In the genomic region with DNA sequence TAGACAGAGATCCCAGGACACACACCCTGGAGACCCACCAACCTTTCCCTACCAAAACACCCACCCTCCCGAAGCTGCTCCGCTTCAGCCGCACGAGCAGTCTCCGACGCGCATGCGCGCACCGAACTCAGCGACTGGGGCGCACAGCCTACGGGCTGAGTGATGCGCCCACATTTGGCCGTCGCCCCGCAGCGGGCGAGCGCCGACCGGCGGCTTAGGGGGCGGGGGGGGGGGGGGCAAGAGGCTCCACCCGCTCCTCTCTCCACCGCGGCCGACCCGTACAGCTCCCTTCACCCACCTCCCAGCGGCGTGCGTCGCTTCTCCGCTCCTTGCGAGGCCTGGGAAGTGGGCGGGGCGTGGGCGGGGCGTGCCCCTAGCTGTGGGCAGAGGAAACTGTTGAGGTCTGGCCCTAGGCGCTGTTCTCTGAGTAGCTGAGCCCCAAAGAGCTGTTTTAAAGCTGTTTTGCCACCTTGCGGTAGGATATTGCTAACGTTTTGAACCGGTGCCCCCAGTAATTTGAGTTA, we compare ENCODE assay signal across 8 mouse cellular contexts. TPM values are rescaled to one million over a fixed set of nuclear protein-coding genes. Genes with fewer than 3 reads are reported as not detected.
DNase-seq lines count a peak whose midpoint lies in the region; ATAC-seq and TF ChIP-seq lines count a peak whose summit lies in the region.

A gene (minus strand): TSS at position 356 of the 524 bp plus-strand sequence.

- H3K79me2 ChIP-seq in liver, adult 2 months (ENCODE audit: control insufficient read depth, insufficient read depth, low read length) = no peaks in the 10 kb centered on the region
- H3K79me2 ChIP-seq in myocyte (ENCODE audit: control insufficient read depth, insufficient read depth) = no peaks in the 10 kb centered on the region

- no peak for TF ChIP-seq CTCF in bone marrow macrophage, adult 2 months (IDR thresholded peaks at IDR 0.05; ENCODE audit: low read depth, low read length)
- no peak for TF ChIP-seq CTCF in embryonic fibroblast, embryonic 13.5 days (IDR thresholded peaks at IDR 0.05; ENCODE audit: borderline replicate concordance, insufficient read depth, low read length)
- TF ChIP-seq CTCF in liver, adult 2 months (IDR thresholded peaks at IDR 0.05; ENCODE audit: low read depth, low read length) = peak; percentile 64

- no peaks in the 10 kb centered on the region for H3K27me3 ChIP-seq in heart, embryonic 11.5 days (ENCODE audit: control insufficient read depth, insufficient read depth, low read length)
- H3K27me3 ChIP-seq in kidney, embryonic 16.5 days (ENCODE audit: insufficient read depth, low read length) = no peaks in the 10 kb centered on the region
- no peaks in the 10 kb centered on the region for H3K27me3 ChIP-seq in liver, adult 2 months (ENCODE audit: control insufficient read depth, insufficient read depth, low read length)
- no peaks in the 10 kb centered on the region for H3K27me3 ChIP-seq in myocyte (ENCODE audit: control insufficient read depth, insufficient read depth, insufficient read length)
- no peaks in the 10 kb centered on the region for H3K27me3 ChIP-seq in splenic B cell, adult 2 months (ENCODE audit: control insufficient read depth, insufficient read depth, low read length, poor library complexity, severe bottlenecking)

- peaks cover 9% of the 10 kb centered on the region; the same call in 1 of the 2 replicates for H3K36me3 ChIP-seq in heart, embryonic 11.5 days (ENCODE audit: control insufficient read depth, insufficient read depth, low read length)
- peaks cover 30% of the 10 kb centered on the region for H3K36me3 ChIP-seq in kidney, embryonic 16.5 days (ENCODE audit: insufficient read depth, low read length)
- no peaks in the 10 kb centered on the region for H3K36me3 ChIP-seq in liver, adult 2 months (ENCODE audit: control insufficient read depth, insufficient read depth, low read length)
- H3K36me3 ChIP-seq in myocyte (ENCODE audit: control insufficient read depth, insufficient read depth) = no peaks in the 10 kb centered on the region
- no peaks in the 10 kb centered on the region for H3K36me3 ChIP-seq in splenic B cell, adult 2 months (ENCODE audit: control insufficient read depth, insufficient read depth, low read length, poor library complexity, severe bottlenecking)

- peaks cover 8% of the 10 kb centered on the region for H3K4me1 ChIP-seq in bone marrow macrophage, adult 2 months (ENCODE audit: control insufficient read depth, insufficient read depth, low read length)
- 0 out of 2 replicates have a peak, but pooled peaks cover 2% of the 10 kb centered on the region for H3K4me1 ChIP-seq in embryonic fibroblast, embryonic 13.5 days (ENCODE audit: control insufficient read depth, insufficient read depth, low read length)
- H3K4me1 ChIP-seq in heart, embryonic 11.5 days (ENCODE audit: control insufficient read depth, insufficient read depth, low read length) = no peaks in the 10 kb centered on the region; the same call in 1 of the 2 replicates
- peaks cover 13% of the 10 kb centered on the region for H3K4me1 ChIP-seq in kidney, embryonic 16.5 days (ENCODE audit: insufficient read depth, low read length)
- peaks cover 3% of the 10 kb centered on the region for H3K4me1 ChIP-seq in liver, adult 2 months (ENCODE audit: control insufficient read depth, insufficient read depth, low read length)

- peak; percentile 99 for ATAC-seq in heart, embryonic 11.5 days (replicated peaks; ENCODE audit: insufficient number of reproducible peaks, low FRiP score, low TSS enrichment)
- peak; percentile 99 for ATAC-seq in kidney, embryonic 16.5 days (ENCODE audit: low FRiP score, low TSS enrichment)

- no peak within 1 kb of the TSS for H3ac ChIP-seq in myocyte (ENCODE audit: control insufficient read depth, insufficient read length)

- peak; percentile 95 for DNase-seq in A20 (ENCODE audit: low read depth, low spot score)
- peak; percentile 89 for DNase-seq in liver, adult 2 months (ENCODE audit: extremely low read depth, low read depth, low spot score)
- DNase-seq in splenic B cell, adult 2 months (ENCODE audit: low read depth, low spot score) = peak; percentile 96

- peak; percentile 62 for TF ChIP-seq POLR2A in bone marrow macrophage, adult 2 months (IDR thresholded peaks at IDR 0.05; ENCODE audit: borderline replicate concordance, low read depth, low read length)
- peak; percentile 81 for TF ChIP-seq POLR2A in embryonic fibroblast, embryonic 13.5 days (IDR thresholded peaks at IDR 0.05; ENCODE audit: low read depth, low read length)
- peak; percentile 59; the same call in 1 of the 2 replicates for TF ChIP-seq POLR2A in liver, adult 2 months (IDR thresholded peaks at IDR 0.05; ENCODE audit: extremely low read depth, insufficient read depth, low read length)
- peak; percentile 69 for TF ChIP-seq POLR2A in myocyte (IDR thresholded peaks at IDR 0.05; ENCODE audit: insufficient read length, low read depth)

- under 1% methylated on average over 39 of the region's 43 CpGs for WGBS in heart, embryonic 11.5 days (ENCODE audit: insufficient replicate concordance)
- WGBS in kidney, embryonic 16.5 days = under 1% methylated on average over 34 of the region's 43 CpGs
- WGBS in liver, adult 2 months = under 1% methylated on average over 43 of the region's 43 CpGs

- H3K4me2 ChIP-seq in heart, embryonic 11.5 days = peak within 1 kb of the TSS; percentile 68
- H3K4me2 ChIP-seq in kidney, embryonic 16.5 days (replicated peaks; ENCODE audit: low read depth, low read length) = peak within 1 kb of the TSS; percentile 60
- peak within 1 kb of the TSS; percentile 81 for H3K4me2 ChIP-seq in myocyte (ENCODE audit: low read depth)

- H3K4me3 ChIP-seq in bone marrow macrophage, adult 2 months (ENCODE audit: insufficient read depth, low read length) = peak within 1 kb of the TSS; percentile 73
- H3K4me3 ChIP-seq in embryonic fibroblast, embryonic 13.5 days (ENCODE audit: insufficient read depth, low read length) = peak within 1 kb of the TSS; percentile 51
- H3K4me3 ChIP-seq in heart, embryonic 11.5 days (ENCODE audit: low read depth, low read length) = peak within 1 kb of the TSS; percentile 55
- H3K4me3 ChIP-seq in kidney, embryonic 16.5 days (ENCODE audit: low read length) = peak within 1 kb of the TSS; percentile 69
- H3K4me3 ChIP-seq in liver, adult 2 months (ENCODE audit: insufficient read depth, low read depth, low read length) = peak within 1 kb of the TSS; percentile 55
- peak within 1 kb of the TSS; percentile 28 for H3K4me3 ChIP-seq in myocyte

- no peaks in the 10 kb centered on the region for H3K9me3 ChIP-seq in heart, embryonic 11.5 days (replicated peaks; ENCODE audit: control insufficient read depth, low read length)
- H3K9me3 ChIP-seq in kidney, embryonic 16.5 days (ENCODE audit: low read length) = no peaks in the 10 kb centered on the region

- peak within 1 kb of the TSS; percentile 61 for H3K9ac ChIP-seq in heart, embryonic 11.5 days (ENCODE audit: low read depth, low read length)
- H3K9ac ChIP-seq in kidney, embryonic 16.5 days (replicated peaks; ENCODE audit: low read length) = peak within 1 kb of the TSS; percentile 74
- peak within 1 kb of the TSS; percentile 53 for H3K9ac ChIP-seq in liver, adult 2 months (ENCODE audit: low read depth, low read length)

- H3K27ac ChIP-seq in bone marrow macrophage, adult 2 months (ENCODE audit: insufficient read depth, low read depth, low read length) = peak within 1 kb of the TSS; percentile 36
- H3K27ac ChIP-seq in embryonic fibroblast, embryonic 13.5 days (ENCODE audit: insufficient read depth, low read length) = peak within 1 kb of the TSS; percentile 30; the same call in 1 of the 2 replicates
- no peak within 1 kb of the TSS for H3K27ac ChIP-seq in heart, embryonic 11.5 days (ENCODE audit: low read depth, low read length)
- H3K27ac ChIP-seq in kidney, embryonic 16.5 days (ENCODE audit: low read length) = peak within 1 kb of the TSS; percentile 72
- peak within 1 kb of the TSS; percentile 42 for H3K27ac ChIP-seq in liver, adult 2 months (replicated peaks; ENCODE audit: insufficient read depth, low read depth, low read length)

TF ChIP-seq in myocyte, 11 proteins besides CTCF, POLR2A, EP300 and RAD21:
- TF ChIP-seq REST (IDR thresholded peaks at IDR 0.05; ENCODE audit: insufficient read depth, insufficient read length) = no peak
- no peak for TF ChIP-seq TCF3 (IDR thresholded peaks at IDR 0.05; ENCODE audit: insufficient read length, low read depth)
- TF ChIP-seq USF1 (IDR thresholded peaks at IDR 0.05; ENCODE audit: low read depth) = no peak
- peak in 1 of 3 experiments; percentile 13 for TF ChIP-seq MYOD1 (IDR thresholded peaks at IDR 0.05; ENCODE audit: control insufficient read depth in 1 of 3, insufficient read length in 2 of 3, low read depth in 2 of 3)
- TF ChIP-seq POLR2AphosphoS2 (IDR thresholded peaks at IDR 0.05; ENCODE audit: insufficient read length, low read depth) = peak; percentile 76

RNA-seq across cellular contexts. Expression of the gene that starts here (rescaled TPM):
- polyA plus RNA-seq in bone marrow macrophage, adult 2 months (2012; ENCODE audit: insufficient read depth, insufficient read length, missing spikeins) = 2.6 and 2.9 TPM in 2 replicates
- 3.7 and 4.3 TPM in 2 replicates for polyA plus RNA-seq in embryonic fibroblast, embryonic 13.5 days (2011; ENCODE audit: insufficient read length, low read depth, missing spikeins)
- 5.8 and 7.8 TPM in 2 replicates for polyA plus RNA-seq in heart, embryonic 11.5 days (2014; fragmentation: Nextera tagmentation; extraction: Ambion mirVana)
- 5.9 and 7.2 TPM in 2 replicates for polyA plus RNA-seq in kidney, embryonic 16.5 days (2015; fragmentation: Nextera tagmentation; extraction: Ambion mirVana)
- total RNA-seq in liver, adult 2 months (2014; rRNA removed) = 1.1 and 1.5 TPM in 2 replicates
- polyA plus RNA-seq in liver, adult 2 months (2012; rRNA removed) = 0.56 and 0.71 TPM in 2 replicates
- 3.6 TPM for polyA plus RNA-seq in myocyte (2012; fragmentation: generic; extraction: Trizol)
